Mouse (Mus musculus): ENCODE results near the gene Defa34. TPM values are rescaled to one million over a fixed set of nuclear protein-coding genes. Genes with fewer than 3 reads are reported as not detected.
"Not testable (repeated sequence)": the region's sequence is repeated elsewhere in the genome, so short reads cannot be mapped to it uniquely, and the experiment has no call there.

The Defa34 gene
- not detected in 2 replicates for polyA plus RNA-seq (2016; fragmentation: Nextera tagmentation; extraction: Ambion mirVana)

GRCm38 (mm10) chr8:21665497-21665896 is at the start of gene Defa34:
Gene Defa34, plus strand, starts transcription at chr8:21665797.
- H3K4me1 ChIP-seq; H3K27ac ChIP-seq (replicated peaks); H3K4me3 ChIP-seq; H3K9me3 ChIP-seq (replicated peaks); H3K36me3 ChIP-seq; H3K27me3 ChIP-seq (ENCODE audit: low read depth, poor library complexity, severe bottlenecking); DNase-seq (ENCODE audit: low spot score): not testable (repeated sequence)
- WGBS: 82% methylated on average over 1 of the region's 1 CpGs

GRCm38 (mm10) chr8:21617883-21618282 is 47.7 kb upstream of the Defa34 start, which contains the start of gene Defa26:
Gene Defa26, plus strand, starts transcription at chr8:21618183.
- not testable (repeated sequence) for H3K4me3 ChIP-seq; DNase-seq (ENCODE audit: low spot score); H3K27ac ChIP-seq (replicated peaks); H3K9me3 ChIP-seq (replicated peaks); H3K27me3 ChIP-seq (ENCODE audit: low read depth, poor library complexity, severe bottlenecking); H3K4me1 ChIP-seq; H3K36me3 ChIP-seq
- 90% methylated on average over 1 of the region's 1 CpGs for WGBS

- H3K27ac ChIP-seq (replicated peaks); H3K9me3 ChIP-seq (replicated peaks); H3K4me1 ChIP-seq; H3K36me3 ChIP-seq; H3K4me3 ChIP-seq; H3K27me3 ChIP-seq (ENCODE audit: low read depth, poor library complexity, severe bottlenecking); DNase-seq (ENCODE audit: low spot score): not testable (repeated sequence)
- WGBS: no CpG with 5 or more reads among the region's 2 CpGs
Measured at GRCm38 (mm10) chr8:21655480-21655879, 10.1 kb upstream of the Defa34 start, which contains the start of gene Defa17. Gene Defa17, plus strand, starts transcription at chr8:21655780.

GRCm38 (mm10) chr8:21703545-21703944 is 37.9 kb downstream of the Defa34 start, which contains the start of gene AY761184:
Gene AY761184, minus strand, starts transcription at chr8:21703645.
- not testable (repeated sequence) for H3K9me3 ChIP-seq (replicated peaks); H3K4me3 ChIP-seq; H3K4me1 ChIP-seq; H3K27ac ChIP-seq (replicated peaks); H3K27me3 ChIP-seq (ENCODE audit: low read depth, poor library complexity, severe bottlenecking); DNase-seq (ENCODE audit: low spot score); H3K36me3 ChIP-seq
- 86% methylated on average over 2 of the region's 2 CpGs for WGBS

Other genes starting within 250 kb of the Defa34 start
- not detected in 2 replicates for gene Defa36, start 238.4 kb upstream of the Defa34 start, polyA plus RNA-seq (2016; fragmentation: Nextera tagmentation; extraction: Ambion mirVana)
- gene Gm7849, start 209.2 kb upstream of the Defa34 start, polyA plus RNA-seq (2016; fragmentation: Nextera tagmentation; extraction: Ambion mirVana): not detected in 2 replicates
- gene Defa20, start 156.5 kb upstream of the Defa34 start, polyA plus RNA-seq (2016; fragmentation: Nextera tagmentation; extraction: Ambion mirVana): not detected in 2 replicates
- not detected in 2 replicates for gene Defa32, start 136.8 kb upstream of the Defa34 start, polyA plus RNA-seq (2016; fragmentation: Nextera tagmentation; extraction: Ambion mirVana)
- gene Defa37, start 100.4 kb upstream of the Defa34 start, polyA plus RNA-seq (2016; fragmentation: Nextera tagmentation; extraction: Ambion mirVana): not detected in 2 replicates
- gene Defa28, start 82.8 kb upstream of the Defa34 start, polyA plus RNA-seq (2016; fragmentation: Nextera tagmentation; extraction: Ambion mirVana): not detected in 2 replicates
- not detected in 2 replicates for gene Gm7861, start 71.3 kb upstream of the Defa34 start, polyA plus RNA-seq (2016; fragmentation: Nextera tagmentation; extraction: Ambion mirVana)
- not detected in 2 replicates for gene Defa26, start 47.6 kb upstream of the Defa34 start, polyA plus RNA-seq (2016; fragmentation: Nextera tagmentation; extraction: Ambion mirVana)
- not detected in 2 replicates for gene Defa17, start 10.0 kb upstream of the Defa34 start, polyA plus RNA-seq (2016; fragmentation: Nextera tagmentation; extraction: Ambion mirVana)
- not detected in 2 replicates for gene AY761184, start 37.8 kb downstream of the Defa34 start, polyA plus RNA-seq (2016; fragmentation: Nextera tagmentation; extraction: Ambion mirVana)
- gene Defa24, start 68.7 kb downstream of the Defa34 start, polyA plus RNA-seq (2016; fragmentation: Nextera tagmentation; extraction: Ambion mirVana): not detected in 2 replicates
- not detected in 2 replicates for gene Defb50, start 157.7 kb downstream of the Defa34 start, polyA plus RNA-seq (2016; fragmentation: Nextera tagmentation; extraction: Ambion mirVana)
- not detected in 2 replicates for gene Defb2, start 174.1 kb downstream of the Defa34 start, polyA plus RNA-seq (2016; fragmentation: Nextera tagmentation; extraction: Ambion mirVana)
- gene Defb10, start 193.1 kb downstream of the Defa34 start, polyA plus RNA-seq (2016; fragmentation: Nextera tagmentation; extraction: Ambion mirVana): not detected in 2 replicates
- not detected in 2 replicates for gene Defb9, start 219.6 kb downstream of the Defa34 start, polyA plus RNA-seq (2016; fragmentation: Nextera tagmentation; extraction: Ambion mirVana)
- gene Defb11, start 240.6 kb downstream of the Defa34 start, polyA plus RNA-seq (2016; fragmentation: Nextera tagmentation; extraction: Ambion mirVana): not detected in 2 replicates